Mouse (Mus musculus) left cerebral cortex, postnatal 14 days (tissue): ENCODE measurements around the gene Megf11. TPM values are rescaled to one million over a fixed set of nuclear protein-coding genes. Genes with fewer than 3 reads are reported as not detected.

Source experiments
- DNase-seq, 2 experiments: peaks; one replicate each; pipeline ENCODE4 v3.0.0; 2021 to 2022; ENCODE audit warnings: low spot score in 2 of 2, mixed read lengths in 1 of 2
- intact Hi-C: fragments of 180-260 bp; cut with DNase I; formaldehyde crosslinking; loops from one replicate; pipeline ENCODE4 v1.15.1; 2025
- total RNA-seq, 2 experiments: library from RNA; stranded (reverse); gene quantifications; 2 replicates each; pipeline ENCODE4 v1.2.3; 2021

Gene Megf11
- total RNA-seq, 2 experiments from 2014 or later, result 13.6 to 14.5 TPM

GRCm38 (mm10) chr9:64503996-64504395 lies 118.6 kb downstream of the Megf11 start:
- no peak for DNase-seq
- intact Hi-C loops, result loop anchor here (10.0 kb wide), 1 partner anchor 109 kb away; no protein-coding TSS in a partner anchor

GRCm38 (mm10) chr9:64504456-64504855 lies 119.0 kb downstream of the Megf11 start:
- intact Hi-C loops, result loop anchor here (10.0 kb wide), 1 partner anchor 110 kb away; no protein-coding TSS in a partner anchor
- DNase-seq, result no peak

- intact Hi-C loops, result loop anchor here (10.0 kb wide), 1 partner anchor 110 kb away; no protein-coding TSS in a partner anchor
- DNase-seq, result no peak
Measured at GRCm38 (mm10) chr9:64504921-64505320, 119.5 kb downstream of the Megf11 start.

- intact Hi-C loops, result loop anchor here (10.0 kb wide), 1 partner anchor 112 kb away; no protein-coding TSS in a partner anchor
- DNase-seq, result no peak
Measured at GRCm38 (mm10) chr9:64506440-64507206, 121.2 kb downstream of the Megf11 start.

GRCm38 (mm10) chr9:64507207-64507517 lies 121.7 kb downstream of the Megf11 start:
- DNase-seq, result no peak
- intact Hi-C loops, result loop anchor here (10.0 kb wide), 1 partner anchor 112 kb away; no protein-coding TSS in a partner anchor

- DNase-seq, result no peak
- intact Hi-C loops, result loop anchor here (10.0 kb wide), 1 partner anchor 113 kb away; no protein-coding TSS in a partner anchor
Measured at GRCm38 (mm10) chr9:64507995-64508394, 122.6 kb downstream of the Megf11 start.

GRCm38 (mm10) chr9:64514826-64515225 lies 129.4 kb downstream of the Megf11 start:
- DNase-seq, result no peak
- intact Hi-C loops, result no loop called here

- intact Hi-C loops, result loop anchor here (10.0 kb wide), 1 partner anchor 115 kb away; no protein-coding TSS in a partner anchor
- no peak for DNase-seq
Measured at GRCm38 (mm10) chr9:64519921-64520746, 134.7 kb downstream of the Megf11 start.

- intact Hi-C loops, result loop anchor here (10.0 kb wide), 1 partner anchor 114 kb away; no protein-coding TSS in a partner anchor
Measured at GRCm38 (mm10) chr9:64520747-64521283, 135.4 kb downstream of the Megf11 start.

GRCm38 (mm10) chr9:64523264-64524045 lies 138.0 kb downstream of the Megf11 start:
- peak in 1 of 2 experiments; percentile 20 for DNase-seq
- intact Hi-C loops, result loop anchor here (10.0 kb wide), 1 partner anchor 111 kb away; no protein-coding TSS in a partner anchor

More at GRCm38 (mm10) chr9:64520747-64521283, 135.4 kb downstream of the Megf11 start:
- DNase-seq, result no peak

GRCm38 (mm10) chr9:64528061-64528460 lies 142.6 kb downstream of the Megf11 start:
- peak; percentile 59 to 73 for DNase-seq
- intact Hi-C loops, result loop anchor here (10.0 kb wide), 1 partner anchor 107 kb away; no protein-coding TSS in a partner anchor

- intact Hi-C loops, result loop anchor here (10.0 kb wide), 1 partner anchor 106 kb away; no protein-coding TSS in a partner anchor
- peak in 1 of 2 experiments; percentile 30 for DNase-seq
Measured at GRCm38 (mm10) chr9:64528595-64528994, 143.2 kb downstream of the Megf11 start.

GRCm38 (mm10) chr9:64531935-64532334 lies 146.5 kb downstream of the Megf11 start:
- intact Hi-C loops, result no loop called here
- DNase-seq, result no peak

GRCm38 (mm10) chr9:64532711-64533242 lies 147.4 kb downstream of the Megf11 start:
- DNase-seq, result no peak

GRCm38 (mm10) chr9:64533488-64534119 lies 148.2 kb downstream of the Megf11 start:
- peak in 1 of 2 experiments; percentile 29 for DNase-seq
- intact Hi-C loops, result no loop called here

More at GRCm38 (mm10) chr9:64532711-64533242, 147.4 kb downstream of the Megf11 start:
- intact Hi-C loops, result no loop called here

GRCm38 (mm10) chr9:64534313-64534712 lies 148.9 kb downstream of the Megf11 start:
- intact Hi-C loops, result no loop called here
- DNase-seq, result no peak

GRCm38 (mm10) chr9:64534856-64535539 lies 149.6 kb downstream of the Megf11 start:
- no peak for DNase-seq
- intact Hi-C loops, result no loop called here
